Mouse (Mus musculus) hindbrain, embryonic 10.5 days (tissue): ENCODE measurements around the gene Serac1. TPM values are rescaled to one million over a fixed set of nuclear protein-coding genes. Genes with fewer than 3 reads are reported as not detected.

ENCODE experiments used
- DNase-seq: peaks from one replicate; pipeline ENCODE4 v3.0.0-alpha.2; 2017; ENCODE audit warnings: low spot score
- H3K27ac ChIP-seq: fragments of 300-500 bp; sonication (generic); 2 replicates; pipeline ENCODE4 v1.5.1; 2016; ENCODE audit warnings: mild to moderate bottlenecking, moderate library complexity
- H3K27me3 ChIP-seq: fragments of 300-500 bp; sonication (generic); 2 replicates; pipeline ENCODE4 v1.6.1; 2016; ENCODE audit warnings: mild to moderate bottlenecking; ENCODE audit not compliant: poor library complexity, insufficient read depth, severe bottlenecking
- H3K36me3 ChIP-seq: fragments of 300-500 bp; sonication (generic); 2 replicates; pipeline ENCODE4 v1.6.1; 2016; ENCODE audit warnings: mild to moderate bottlenecking, moderate library complexity
- H3K4me1 ChIP-seq: fragments of 300-500 bp; sonication (generic); replicated peaks from 2 replicates; pipeline ENCODE4 v1.6.1; 2016; ENCODE audit warnings: mild to moderate bottlenecking
- H3K4me3 ChIP-seq: fragments of 300-500 bp; sonication (generic); 2 replicates; pipeline ENCODE4 v1.5.1; 2016; ENCODE audit warnings: mild to moderate bottlenecking, moderate library complexity
- H3K9me3 ChIP-seq: fragments of 300-500 bp; sonication (generic); 2 replicates; pipeline ENCODE4 v1.6.1; 2016; ENCODE audit warnings: mild to moderate bottlenecking, moderate library complexity
- WGBS: fragments of 180-500 bp; shearing (Covaris S2); methylation state at CpG from one replicate; pipeline ENCODE4 v1.1.7; 2016; 5-methylcytosine and 5-hydroxymethylcytosine counted together
- polyA plus RNA-seq: library from polyadenylated mRNA; unstranded; fragments of >200 nt; fragmentation: Nextera tagmentation; extraction: Ambion mirVana; gene quantifications from 2 replicates; pipeline ENCODE4 v1.2.1, GENCODE M21; 2016

Gene Serac1
- polyA plus RNA-seq, 1 experiment from 2014 or later: 6.7 TPM

DNA sequence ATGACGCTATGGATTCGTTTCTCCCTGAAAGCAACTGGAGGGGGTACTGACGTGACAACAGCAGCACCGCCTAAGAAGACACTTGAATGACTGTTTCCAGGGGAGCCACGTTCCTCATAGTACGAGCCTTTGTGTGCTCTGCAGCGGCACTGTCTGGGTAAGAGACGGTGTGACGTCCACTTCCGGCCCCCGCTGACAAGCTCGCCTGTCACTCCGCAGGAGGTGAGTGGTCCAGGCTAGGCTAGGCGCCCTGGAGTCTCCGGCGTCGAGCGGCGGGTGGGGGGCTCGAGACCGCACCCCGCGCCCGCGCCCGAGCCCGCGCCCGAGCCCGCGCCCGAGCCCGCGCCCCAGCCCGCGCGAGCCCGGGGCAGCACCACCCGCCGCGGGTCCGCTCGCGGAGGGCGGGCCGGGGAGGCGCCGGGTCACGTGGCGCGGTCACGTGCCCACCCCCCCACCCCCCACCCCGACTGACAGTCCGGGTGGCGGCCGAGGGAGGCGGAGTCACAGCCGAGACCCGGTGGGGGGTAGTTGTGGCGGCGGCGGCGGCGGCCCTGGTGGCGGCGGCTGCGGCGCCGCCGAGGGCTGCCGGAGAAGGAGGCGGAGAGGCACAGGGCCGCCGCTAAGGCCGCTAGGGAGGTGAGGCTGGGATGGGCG lies 26.9 kb upstream of the Serac1 start, which contains the start of gene Tulp4:
Tulp4 (plus strand) TSS at position 77 of the 654 bp plus-strand sequence.
- Histone ChIP-seq H3K27ac (peak within 1 kb of the TSS; percentile 99), H3K9me3 (no peaks in the 10 kb centered on the region), H3K36me3 (peaks cover 22% of the 10 kb centered on the region), H3K4me1 (peaks cover 21% of the 10 kb centered on the region), H3K27me3 (peaks cover 12% of the 10 kb centered on the region; the same call in 1 of the 2 replicates), H3K4me3 (peak within 1 kb of the TSS; percentile 85)
- DNase-seq: peak; percentile 93
- WGBS: under 1% methylated on average over 73 of the region's 76 CpGs

DNA sequence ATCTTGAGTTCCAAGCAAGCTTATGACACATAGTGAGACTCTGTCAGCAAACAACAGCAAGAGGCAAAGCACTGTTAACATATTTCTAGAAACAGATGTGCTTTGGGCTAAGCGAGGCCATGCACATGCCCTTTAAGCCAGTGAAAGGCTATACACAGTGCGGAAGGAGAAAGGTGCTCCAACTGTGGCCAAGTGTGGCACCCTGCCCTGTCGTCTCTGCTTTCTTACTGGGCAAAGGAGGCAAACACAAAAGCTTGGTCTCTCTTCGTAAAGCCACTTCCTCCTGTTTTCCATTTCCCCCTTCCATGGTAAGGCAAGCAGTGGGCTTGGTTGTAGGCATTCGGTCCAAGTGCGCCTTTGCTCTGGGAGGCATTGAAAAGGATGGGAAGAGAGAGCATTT lies 24.0 kb upstream of the Serac1 start:
- no peaks in the 10 kb centered on the region for H3K9me3 ChIP-seq
- peaks cover 11% of the 10 kb centered on the region for H3K4me1 ChIP-seq
- peaks cover 12% of the 10 kb centered on the region; the same call in 1 of the 2 replicates for H3K27me3 ChIP-seq
- WGBS: 81% methylated on average over 6 of the region's 6 CpGs
- no peaks in the 10 kb centered on the region for H3K36me3 ChIP-seq
- DNase-seq: no peak
- no peak overlapping the region for H3K4me3 ChIP-seq
- no peak overlapping the region for H3K27ac ChIP-seq

DNA sequence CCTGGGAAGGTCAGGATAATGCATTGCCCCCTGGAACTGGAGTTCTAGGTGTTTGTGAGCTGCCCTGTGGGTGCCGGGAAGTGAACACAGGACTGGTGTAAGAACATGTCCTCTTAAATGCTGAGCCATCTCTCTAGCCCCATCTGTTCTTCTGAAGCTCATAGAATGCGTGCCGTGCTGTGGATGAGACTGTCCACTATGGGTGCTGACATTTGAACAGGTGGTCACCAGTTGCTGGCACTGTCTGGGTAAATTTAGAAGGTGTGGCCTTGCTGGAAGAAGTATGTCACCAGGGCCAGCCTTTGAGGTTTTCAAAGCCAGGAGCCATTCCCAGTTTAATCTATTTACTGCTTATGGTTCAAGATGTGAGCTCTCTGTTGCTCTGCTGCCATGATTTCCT lies 22.7 kb upstream of the Serac1 start:
- no peak for DNase-seq
- WGBS: 88% methylated on average over 3 of the region's 3 CpGs

DNA sequence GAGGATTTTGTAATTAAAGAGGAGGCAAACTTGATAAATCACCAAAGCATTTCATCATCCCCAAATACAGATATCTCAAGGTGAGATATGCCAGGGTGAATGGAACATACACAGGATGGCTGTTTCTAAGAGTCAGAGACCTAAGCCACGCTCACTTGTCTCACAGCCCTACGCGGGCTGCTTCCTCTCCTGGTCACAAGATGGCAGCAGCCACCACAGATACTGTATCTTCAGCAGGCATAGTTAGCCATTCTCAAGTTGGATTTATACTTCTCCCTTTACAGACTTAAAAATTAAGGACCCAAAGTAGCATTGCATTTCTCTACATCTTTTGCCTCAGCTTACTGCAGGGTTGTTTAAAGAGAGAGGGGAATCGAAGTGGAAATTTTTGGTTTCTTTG lies 18.3 kb upstream of the Serac1 start:
- Histone ChIP-seq H3K36me3 (no peaks in the 10 kb centered on the region), H3K4me3 (no peak overlapping the region), H3K27ac (no peak overlapping the region), H3K4me1 (no peaks in the 10 kb centered on the region), H3K9me3 (no peaks in the 10 kb centered on the region), H3K27me3 (no peaks in the 10 kb centered on the region)
- peak; percentile 53 for DNase-seq
- WGBS: 35% methylated on average over 4 of the region's 4 CpGs

More for the DNA sequence above, 22.7 kb upstream of the Serac1 start:
- H3K27ac ChIP-seq: no peak overlapping the region
- no peaks in the 10 kb centered on the region for H3K9me3 ChIP-seq
- H3K36me3 ChIP-seq: no peaks in the 10 kb centered on the region
- H3K4me1 ChIP-seq: no peaks in the 10 kb centered on the region; the same call in 1 of the 2 replicates
- peaks cover 12% of the 10 kb centered on the region; the same call in 1 of the 2 replicates for H3K27me3 ChIP-seq
- no peak overlapping the region for H3K4me3 ChIP-seq

DNA sequence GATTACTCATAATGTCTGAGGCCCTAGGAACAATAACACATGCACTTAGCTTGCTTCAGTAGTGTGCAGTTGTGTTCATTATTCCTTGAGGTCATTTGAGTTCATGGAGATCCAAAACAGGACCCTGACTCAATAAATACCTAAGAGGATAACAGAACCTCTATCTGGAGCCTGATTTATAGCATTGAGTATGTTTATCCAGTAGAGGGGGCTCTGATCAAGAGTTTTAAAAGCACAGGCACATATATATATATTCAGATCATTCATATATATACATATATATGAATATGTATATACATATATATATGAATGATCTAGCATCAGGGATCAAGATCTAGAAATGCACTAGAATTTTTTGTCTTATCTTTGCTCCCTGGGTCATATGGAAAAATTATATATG lies 16.0 kb upstream of the Serac1 start:
- Histone ChIP-seq H3K4me3 (no peak overlapping the region), H3K27ac (no peak overlapping the region), H3K36me3 (no peaks in the 10 kb centered on the region), H3K4me1 (no peaks in the 10 kb centered on the region), H3K9me3 (no peaks in the 10 kb centered on the region), H3K27me3 (no peaks in the 10 kb centered on the region)
- DNase-seq: no peak

DNA sequence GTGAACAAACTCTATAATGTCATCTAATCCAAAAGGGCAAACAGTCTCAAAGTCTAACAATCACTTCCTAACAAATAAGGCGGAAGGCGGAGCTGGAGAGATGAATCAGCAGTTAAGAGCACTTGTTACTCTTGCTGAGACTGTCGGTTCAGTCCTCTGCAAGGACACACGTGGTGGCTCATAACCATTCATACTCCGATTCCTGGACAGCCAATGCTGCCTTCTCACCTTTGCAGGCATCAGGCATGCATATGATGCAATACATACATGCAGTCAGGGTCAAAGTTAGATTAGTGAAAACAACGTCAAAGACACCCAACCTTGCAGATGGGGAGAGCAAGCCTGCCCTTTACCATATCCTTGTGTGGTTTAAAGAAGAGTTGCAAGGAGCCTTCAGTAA lies 12.1 kb upstream of the Serac1 start:
- no peak for DNase-seq
- Histone ChIP-seq H3K27me3 (no peaks in the 10 kb centered on the region), H3K4me3 (no peak overlapping the region), H3K27ac (no peak overlapping the region), H3K9me3 (no peaks in the 10 kb centered on the region), H3K36me3 (peaks cover 23% of the 10 kb centered on the region), H3K4me1 (no peaks in the 10 kb centered on the region)
- 92% methylated on average over 6 of the region's 6 CpGs for WGBS

DNA sequence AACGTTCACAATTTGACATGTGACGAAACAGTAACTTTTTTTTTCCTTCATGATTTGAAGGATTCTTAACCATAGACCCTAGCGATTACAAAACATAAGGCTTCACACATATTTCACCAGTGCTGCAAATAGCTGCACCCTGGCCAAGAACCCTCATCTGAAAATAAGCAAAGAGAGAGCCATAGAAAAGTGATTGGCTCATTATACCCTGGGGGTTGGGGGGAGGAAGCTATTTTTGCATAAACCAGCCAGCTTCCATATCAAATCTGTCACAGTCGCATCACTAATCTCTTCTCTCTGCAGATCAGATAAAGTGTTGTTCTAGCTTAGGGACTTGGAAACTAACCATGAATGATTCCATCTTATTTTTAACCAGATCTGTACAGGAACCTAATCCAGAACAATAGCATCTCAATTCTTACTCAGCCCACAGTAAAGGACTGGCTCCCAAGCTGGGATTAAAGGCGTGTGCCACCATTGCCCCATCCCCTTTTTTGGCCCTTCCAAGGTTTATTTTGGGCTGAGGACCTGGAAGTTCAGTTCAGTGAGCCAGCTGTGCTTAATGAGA lies 3.9 kb upstream of the Serac1 start:
- Histone ChIP-seq H3K9me3 (no peaks in the 10 kb centered on the region), H3K4me3 (no peak overlapping the region), H3K27me3 (no peaks in the 10 kb centered on the region), H3K36me3 (peaks cover 56% of the 10 kb centered on the region), H3K27ac (no peak overlapping the region), H3K4me1 (peaks cover 20% of the 10 kb centered on the region)
- DNase-seq: no peak
- 94% methylated on average over 5 of the region's 5 CpGs for WGBS

DNA sequence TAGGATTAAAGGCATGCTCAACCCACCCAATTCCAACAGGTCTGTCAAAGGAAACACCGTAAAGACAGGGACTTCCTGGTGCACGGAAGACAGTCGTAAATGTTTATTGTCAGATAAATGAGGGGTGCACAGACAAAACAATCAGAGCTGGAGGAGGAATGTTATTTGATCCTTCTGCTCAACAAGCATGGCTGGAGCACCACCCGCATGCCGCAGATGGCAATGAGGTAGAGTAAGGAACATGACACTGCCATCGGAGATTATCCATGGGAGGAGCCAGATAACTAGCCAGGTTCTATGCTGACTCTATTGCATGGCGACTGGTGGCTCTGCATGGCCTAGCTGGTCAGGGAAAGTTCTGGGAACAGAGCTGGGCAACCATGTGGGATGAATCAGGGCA lies 6.1 kb downstream of the Serac1 start:
- H3K4me1 ChIP-seq: peaks cover 4% of the 10 kb centered on the region; the same call in 1 of the 2 replicates
- peaks cover 57% of the 10 kb centered on the region for H3K36me3 ChIP-seq
- H3K9me3 ChIP-seq: no peaks in the 10 kb centered on the region
- H3K27me3 ChIP-seq: no peaks in the 10 kb centered on the region
- H3K4me3 ChIP-seq: no peak overlapping the region
- no peak for DNase-seq
- 89% methylated on average over 7 of the region's 7 CpGs for WGBS
- no peak overlapping the region for H3K27ac ChIP-seq

DNA sequence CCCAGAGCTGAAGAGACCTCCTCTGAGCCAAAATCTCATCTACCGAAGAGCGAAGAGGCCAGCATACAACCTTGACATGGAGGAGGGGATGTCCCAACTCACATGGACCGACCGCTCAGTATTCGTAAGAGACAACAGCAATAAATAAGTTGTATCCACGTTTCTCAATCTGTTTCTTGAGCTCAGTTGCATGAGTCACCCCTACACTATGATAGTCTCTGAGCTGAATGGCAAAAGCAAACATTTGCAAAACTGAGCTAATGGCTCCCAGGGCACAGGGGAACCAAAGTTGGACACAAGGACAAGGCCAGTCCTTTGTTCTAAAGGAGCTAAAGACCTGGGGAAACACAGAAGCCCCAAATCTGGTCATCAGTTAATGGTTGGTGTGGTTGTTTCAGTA lies 9.7 kb downstream of the Serac1 start:
- Histone ChIP-seq H3K4me1 (no peaks in the 10 kb centered on the region), H3K27me3 (no peaks in the 10 kb centered on the region), H3K27ac (no peak overlapping the region), H3K4me3 (no peak overlapping the region), H3K36me3 (peaks cover 87% of the 10 kb centered on the region), H3K9me3 (no peaks in the 10 kb centered on the region)
- 91% methylated on average over 6 of the region's 6 CpGs for whole genome bisulfite sequencing
- no peak for DNase-seq

DNA sequence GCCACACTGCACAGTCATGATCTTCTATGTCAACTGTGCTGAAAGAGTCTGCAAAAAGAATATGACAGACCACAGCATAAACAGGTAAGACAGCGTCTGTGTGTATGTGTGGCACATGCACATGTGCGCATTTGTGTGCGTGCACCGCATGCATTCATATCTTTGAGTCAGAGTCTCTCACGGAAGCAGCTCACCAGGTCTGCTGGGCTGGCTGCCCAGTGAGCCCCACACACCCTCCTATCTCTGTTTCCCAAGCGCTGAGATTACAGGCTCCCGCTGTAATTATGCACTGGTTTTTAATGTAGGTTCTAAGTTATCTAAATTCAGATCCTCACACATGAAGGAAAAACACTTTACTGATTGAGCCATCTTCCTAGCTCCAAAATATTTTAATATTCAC lies 11.9 kb downstream of the Serac1 start:
- H3K4me3 ChIP-seq: no peak overlapping the region
- DNase-seq: no peak
- H3K27me3 ChIP-seq: no peaks in the 10 kb centered on the region
- no peaks in the 10 kb centered on the region for H3K4me1 ChIP-seq
- H3K9me3 ChIP-seq: no peaks in the 10 kb centered on the region
- 97% methylated on average over 7 of the region's 7 CpGs for WGBS
- peaks cover 83% of the 10 kb centered on the region for H3K36me3 ChIP-seq
- H3K27ac ChIP-seq: no peak overlapping the region

DNA sequence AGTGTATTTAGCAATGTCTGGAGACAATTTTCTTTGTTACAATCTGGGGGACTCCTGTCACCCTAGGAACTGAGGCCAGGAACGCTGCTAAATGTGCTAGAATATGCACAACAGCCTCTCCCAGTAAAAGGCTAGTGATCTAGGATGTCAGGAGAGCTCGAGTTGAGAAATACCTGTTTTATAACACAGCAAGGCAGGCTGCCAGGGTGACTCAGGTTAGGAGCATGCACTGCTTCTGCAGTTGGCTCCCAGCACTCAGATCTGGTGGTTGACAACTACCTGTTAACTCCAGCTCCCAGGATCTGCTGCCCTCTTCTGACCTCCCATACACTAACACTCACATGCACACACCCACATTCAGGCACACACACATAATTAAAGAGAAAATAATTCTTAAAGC lies 13.5 kb downstream of the Serac1 start:
- no peak for DNase-seq
- no peak overlapping the region for H3K27ac ChIP-seq
- H3K36me3 ChIP-seq: peaks cover 68% of the 10 kb centered on the region
- WGBS: 91% methylated on average over 2 of the region's 2 CpGs
- no peaks in the 10 kb centered on the region for H3K27me3 ChIP-seq
- H3K9me3 ChIP-seq: no peaks in the 10 kb centered on the region
- no peaks in the 10 kb centered on the region for H3K4me1 ChIP-seq
- no peak overlapping the region for H3K4me3 ChIP-seq

DNA sequence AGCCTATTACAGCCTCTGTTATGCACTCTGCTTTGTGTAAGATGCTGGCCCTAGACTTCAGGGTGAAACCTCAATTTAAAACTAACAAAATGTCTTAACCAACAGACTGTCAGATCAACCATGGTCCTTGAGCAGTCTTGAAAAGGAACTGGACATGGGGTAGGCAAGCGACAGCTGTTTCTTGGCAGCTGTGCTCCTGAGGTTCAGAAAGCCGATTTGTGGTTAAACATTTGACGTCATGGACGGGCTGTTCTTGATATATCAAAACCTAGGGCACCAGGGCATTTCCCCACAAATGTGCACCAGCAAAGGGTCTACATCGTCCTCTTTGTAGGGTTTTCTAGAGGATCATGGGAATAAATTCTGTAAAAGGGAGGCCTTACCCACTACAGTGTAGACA lies 16.0 kb downstream of the Serac1 start:
- no peak for DNase-seq
- Histone ChIP-seq H3K4me1 (no peaks in the 10 kb centered on the region), H3K27me3 (no peaks in the 10 kb centered on the region), H3K4me3 (no peak overlapping the region), H3K36me3 (peaks cover 43% of the 10 kb centered on the region), H3K27ac (no peak overlapping the region), H3K9me3 (no peaks in the 10 kb centered on the region)
- 91% methylated on average over 5 of the region's 5 CpGs for WGBS

DNA sequence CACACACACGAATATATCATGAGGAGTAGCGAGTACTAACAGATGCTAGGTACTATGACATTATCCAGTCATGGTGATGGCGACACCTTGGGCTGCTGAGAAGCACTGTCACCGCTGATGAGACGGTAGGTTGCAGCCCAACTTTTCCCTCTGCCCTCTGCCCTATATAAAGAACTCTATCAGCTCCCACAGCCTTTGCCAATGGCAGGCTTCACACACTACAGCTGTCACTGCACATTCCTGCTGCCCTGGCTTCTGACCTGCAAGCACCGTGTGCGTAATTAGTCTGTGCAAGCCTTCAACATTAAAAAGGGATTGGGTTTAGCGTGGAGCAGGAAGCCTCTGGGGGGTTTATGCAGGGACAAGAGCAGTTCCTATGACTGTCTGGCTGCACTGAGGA lies 16.7 kb downstream of the Serac1 start:
- Histone ChIP-seq H3K27ac (no peak overlapping the region), H3K4me1 (no peaks in the 10 kb centered on the region), H3K9me3 (no peaks in the 10 kb centered on the region), H3K4me3 (no peak overlapping the region), H3K27me3 (no peaks in the 10 kb centered on the region), H3K36me3 (peaks cover 40% of the 10 kb centered on the region)
- WGBS: 86% methylated on average over 8 of the region's 8 CpGs
- no peak for DNase-seq
